Mouse (Mus musculus) heart, embryonic 12.5 days (tissue): Measurements from ENCODE around the gene Kdm7a. TPM values are rescaled to one million over a fixed set of nuclear protein-coding genes. Genes with fewer than 3 reads are reported as not detected.

Experiments used
- ATAC-seq: fragments of 200-750 bp; cut with Nextera tagmentation; 2 replicates; pipeline ENCODE4 v1.8.0; 2017; ENCODE audit warnings: moderate TSS enrichment, moderate library complexity; ENCODE audit not compliant: insufficient number of reproducible peaks, low FRiP score
- H3K27ac ChIP-seq: fragments of 300-500 bp; sonication (generic); 2 replicates; pipeline ENCODE4 v1.5.1; 2016; ENCODE audit warnings: mild to moderate bottlenecking, moderate library complexity; ENCODE audit not compliant: poor library complexity, severe bottlenecking
- H3K27me3 ChIP-seq: fragments of 300-500 bp; sonication (generic); replicated peaks from 2 replicates; pipeline ENCODE4 v1.6.1; 2016; ENCODE audit warnings: mild to moderate bottlenecking, moderate library complexity
- H3K36me3 ChIP-seq: fragments of 300-500 bp; sonication (generic); 2 replicates; pipeline ENCODE4 v1.6.1; 2016; ENCODE audit warnings: mild to moderate bottlenecking, moderate library complexity
- H3K4me1 ChIP-seq: fragments of 300-500 bp; sonication (generic); replicated peaks from 2 replicates; pipeline ENCODE4 v1.6.1; 2016; ENCODE audit warnings: mild to moderate bottlenecking
- H3K4me2 ChIP-seq: fragments of 300-500 bp; sonication (generic); 2 replicates; pipeline ENCODE4 v1.6.1; 2016; ENCODE audit warnings: mild to moderate bottlenecking, moderate library complexity
- H3K4me3 ChIP-seq: fragments of 300-500 bp; sonication (generic); 2 replicates; pipeline ENCODE4 v1.5.1; 2016; ENCODE audit warnings: mild to moderate bottlenecking
- H3K9ac ChIP-seq: fragments of 300-500 bp; sonication (generic); 2 replicates; pipeline ENCODE4 v1.6.1; 2016; ENCODE audit warnings: mild to moderate bottlenecking, moderate library complexity
- H3K9me3 ChIP-seq: fragments of 300-500 bp; sonication (generic); replicated peaks from 2 replicates; pipeline ENCODE4 v1.6.1; 2016; ENCODE audit warnings: mild to moderate bottlenecking, moderate library complexity
- WGBS: fragments of 180-500 bp; shearing (Covaris S2); methylation state at CpG from one replicate; pipeline ENCODE4 v1.1.7; 2016; 5-methylcytosine and 5-hydroxymethylcytosine counted together
- polyA plus RNA-seq: library from polyadenylated mRNA; unstranded; fragments of >200 nt; fragmentation: Nextera tagmentation; extraction: Ambion mirVana; gene quantifications from 2 replicates; pipeline ENCODE4 v1.2.1, GENCODE M21; 2016

Kdm7a gene
- polyA plus RNA-seq, 1 experiment from 2014 or later, result 6.8 TPM

GRCm38 (mm10) chr6:39232617-39233016 lies 26.0 kb upstream of the Kdm7a start:
- Histone ChIP-seq H3K4me3 (no peak overlapping the region), H3K27me3 (no peaks in the 10 kb centered on the region), H3K4me2 (no peak overlapping the region), H3K9ac (no peak overlapping the region), H3K36me3 (no peaks in the 10 kb centered on the region), H3K27ac (no peak overlapping the region), H3K9me3 (no peaks in the 10 kb centered on the region), H3K4me1 (no peaks in the 10 kb centered on the region)
- 76% methylated on average over 4 of the region's 4 CpGs for WGBS
- ATAC-seq, result no peak

DNA sequence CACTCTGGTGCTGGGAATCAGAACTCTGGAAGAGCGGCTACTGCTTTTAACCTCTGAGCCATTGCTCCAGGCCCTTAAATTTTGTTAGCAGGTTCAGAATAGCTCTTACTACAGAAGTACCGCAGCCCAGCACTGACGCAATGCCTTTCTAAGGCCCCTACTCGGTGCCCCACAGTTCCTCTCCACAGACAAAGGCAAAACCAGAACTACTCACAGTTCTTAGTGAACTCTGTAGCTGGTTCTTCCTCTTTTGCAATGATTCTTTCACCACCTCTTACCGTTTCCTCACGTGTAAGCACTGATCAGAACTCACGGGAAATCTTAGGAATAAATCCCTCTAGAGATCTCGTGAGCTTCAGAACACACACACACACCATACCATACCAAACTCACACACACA lies 24.1 kb upstream of the Kdm7a start:
- Histone ChIP-seq H3K4me2 (no peak overlapping the region), H3K36me3 (no peaks in the 10 kb centered on the region), H3K4me3 (no peak overlapping the region), H3K27me3 (no peaks in the 10 kb centered on the region), H3K9me3 (no peaks in the 10 kb centered on the region), H3K27ac (no peak overlapping the region), H3K9ac (no peak overlapping the region), H3K4me1 (no peaks in the 10 kb centered on the region)
- WGBS, result 76% methylated on average over 8 of the region's 8 CpGs
- no peak for ATAC-seq

- Histone ChIP-seq H3K4me3 (no peak overlapping the region), H3K27me3 (no peaks in the 10 kb centered on the region), H3K27ac (no peak overlapping the region), H3K36me3 (no peaks in the 10 kb centered on the region), H3K9me3 (no peaks in the 10 kb centered on the region), H3K4me1 (no peaks in the 10 kb centered on the region), H3K4me2 (peak overlapping the region; percentile 26; the same call in 1 of the 2 replicates), H3K9ac (no peak overlapping the region)
- WGBS, result 52% methylated on average over 9 of the region's 9 CpGs
- no peak for ATAC-seq
These were observed 20.0 kb upstream of the Kdm7a start for GRCm38 (mm10) chr6:39226610-39226955.

DNA sequence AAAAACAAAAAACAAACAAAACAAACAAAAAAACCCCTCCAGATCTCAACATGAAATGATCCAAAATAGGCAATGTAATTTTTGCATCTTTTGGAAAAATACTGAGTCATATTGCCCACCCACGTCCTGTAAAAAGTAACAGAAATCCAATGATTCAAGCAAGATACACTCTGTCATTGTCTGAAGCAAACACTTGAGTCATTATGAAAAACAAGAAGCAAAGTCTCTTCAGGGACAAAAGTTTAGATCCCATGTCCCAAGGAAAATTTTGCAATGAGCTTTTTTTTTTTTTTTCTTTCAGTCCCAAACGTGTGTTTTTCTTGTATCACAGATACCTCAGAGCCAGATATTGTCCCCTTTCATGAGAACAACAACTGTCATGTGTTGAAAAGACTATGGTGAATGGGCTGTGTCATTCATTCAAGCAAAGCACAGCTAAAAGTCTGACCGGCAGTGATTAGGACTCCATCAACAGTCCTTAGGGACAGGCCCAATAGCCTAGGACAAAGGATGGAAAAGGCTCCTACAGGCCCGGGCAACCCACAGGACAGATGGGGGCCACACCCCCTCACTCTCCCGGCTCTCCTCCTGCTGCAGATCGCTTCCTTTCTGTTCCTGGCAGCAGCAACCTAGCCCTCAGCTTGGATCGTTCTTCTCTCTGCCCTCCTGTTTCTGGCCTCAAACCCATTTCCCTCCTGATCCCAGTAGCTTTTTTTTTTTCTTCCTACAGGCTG lies 19.5 kb upstream of the Kdm7a start:
- Histone ChIP-seq H3K9ac (no peak overlapping the region), H3K4me2 (peak overlapping the region; percentile 26; the same call in 1 of the 2 replicates), H3K4me3 (no peak overlapping the region), H3K27ac (no peak overlapping the region), H3K4me1 (no peaks in the 10 kb centered on the region), H3K36me3 (no peaks in the 10 kb centered on the region), H3K9me3 (no peaks in the 10 kb centered on the region), H3K27me3 (no peaks in the 10 kb centered on the region)
- no peak for ATAC-seq
- WGBS, result 29% methylated on average over 7 of the region's 7 CpGs

GRCm38 (mm10) chr6:39223328-39223885 lies 16.8 kb upstream of the Kdm7a start:
- no peaks in the 10 kb centered on the region for H3K36me3 ChIP-seq
- ATAC-seq, result no peak
- no peaks in the 10 kb centered on the region for H3K4me1 ChIP-seq
- no peak overlapping the region for H3K4me3 ChIP-seq
- no peak overlapping the region for H3K27ac ChIP-seq
- no peaks in the 10 kb centered on the region for H3K27me3 ChIP-seq
- H3K4me2 ChIP-seq, result no peak overlapping the region
- H3K9me3 ChIP-seq, result no peaks in the 10 kb centered on the region
- no peak overlapping the region for H3K9ac ChIP-seq
- WGBS, result 84% methylated on average over 5 of the region's 5 CpGs

- H3K4me2 ChIP-seq, result no peak overlapping the region
- no peaks in the 10 kb centered on the region for H3K27me3 ChIP-seq
- H3K9me3 ChIP-seq, result no peaks in the 10 kb centered on the region
- no peak for ATAC-seq
- H3K36me3 ChIP-seq, result no peaks in the 10 kb centered on the region
- H3K4me3 ChIP-seq, result no peak overlapping the region
- no peak overlapping the region for H3K27ac ChIP-seq
- H3K4me1 ChIP-seq, result no peaks in the 10 kb centered on the region
- 81% methylated on average over 5 of the region's 5 CpGs for WGBS
- no peak overlapping the region for H3K9ac ChIP-seq
These were observed 15.9 kb upstream of the Kdm7a start for GRCm38 (mm10) chr6:39222487-39222886.

DNA sequence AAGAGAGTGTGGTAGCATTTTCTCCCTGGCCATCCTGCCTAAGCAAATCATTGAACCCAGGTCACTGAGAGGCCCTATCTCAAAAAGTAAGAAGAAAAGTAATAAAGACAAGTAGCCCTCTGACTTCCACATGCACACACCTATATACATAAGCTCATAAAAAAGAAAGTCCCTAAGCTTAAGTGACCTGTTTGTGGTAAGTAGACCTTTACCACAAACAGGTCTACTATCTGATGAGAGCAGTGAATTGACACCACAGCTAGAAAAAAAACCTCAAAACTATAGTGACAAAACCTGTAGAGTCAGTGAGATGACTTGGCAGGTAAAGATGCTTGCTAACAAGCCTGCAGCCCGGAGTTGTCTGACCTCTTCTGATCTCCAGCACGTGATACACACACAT lies 11.4 kb upstream of the Kdm7a start:
- no peak for ATAC-seq
- Histone ChIP-seq H3K27me3 (no peaks in the 10 kb centered on the region), H3K36me3 (no peaks in the 10 kb centered on the region), H3K4me3 (no peak overlapping the region), H3K9me3 (no peaks in the 10 kb centered on the region), H3K4me2 (no peak overlapping the region), H3K27ac (no peak overlapping the region), H3K4me1 (no peaks in the 10 kb centered on the region), H3K9ac (no peak overlapping the region)
- 83% methylated on average over 2 of the region's 2 CpGs for WGBS

- H3K4me1 ChIP-seq, result no peaks in the 10 kb centered on the region
- H3K4me2 ChIP-seq, result no peak overlapping the region
- H3K36me3 ChIP-seq, result no peaks in the 10 kb centered on the region
- H3K9ac ChIP-seq, result no peak overlapping the region
- no peaks in the 10 kb centered on the region for H3K9me3 ChIP-seq
- no peak overlapping the region for H3K4me3 ChIP-seq
- H3K27me3 ChIP-seq, result no peaks in the 10 kb centered on the region
- H3K27ac ChIP-seq, result no peak overlapping the region
- ATAC-seq, result no peak
- WGBS, result 88% methylated on average over 3 of the region's 3 CpGs
These were observed 10.5 kb upstream of the Kdm7a start for GRCm38 (mm10) chr6:39217138-39217537.

DNA sequence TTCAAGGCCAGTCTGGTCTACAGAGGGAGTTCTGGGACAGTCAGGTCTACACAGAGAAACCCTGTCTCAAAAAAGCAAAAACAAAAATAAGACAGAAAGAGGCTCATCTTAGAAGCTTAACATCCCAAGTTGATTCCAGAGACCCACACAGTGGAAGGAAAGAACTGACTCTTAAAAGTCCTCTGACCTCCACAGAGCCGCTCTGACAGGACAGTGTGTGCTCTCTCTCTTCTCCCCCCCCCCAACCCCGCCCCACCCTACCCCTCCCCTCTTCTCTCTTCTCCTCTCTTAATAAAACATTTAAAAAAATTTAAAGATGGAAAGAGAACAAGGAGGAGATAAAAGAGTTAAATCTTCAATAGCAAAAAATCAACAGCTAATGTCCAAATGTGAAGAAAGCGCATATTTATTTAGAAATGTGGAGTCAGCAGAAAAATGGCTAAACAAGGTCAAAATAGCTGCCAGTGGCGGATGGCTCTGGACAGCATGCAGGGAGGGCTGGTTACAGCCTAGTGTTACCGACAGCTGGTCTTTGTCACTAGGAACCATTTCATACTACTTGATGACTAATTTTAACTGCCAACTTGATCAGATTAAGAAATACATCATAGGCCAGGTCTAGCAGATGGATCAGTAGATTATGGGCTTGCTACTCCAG lies 8.5 kb upstream of the Kdm7a start:
- Histone ChIP-seq H3K36me3 (no peaks in the 10 kb centered on the region), H3K4me2 (no peak overlapping the region), H3K4me1 (no peaks in the 10 kb centered on the region), H3K27ac (no peak overlapping the region), H3K9me3 (no peaks in the 10 kb centered on the region), H3K27me3 (no peaks in the 10 kb centered on the region), H3K9ac (no peak overlapping the region), H3K4me3 (no peak overlapping the region)
- WGBS, result 71% methylated on average over 5 of the region's 5 CpGs
- no peak for ATAC-seq

GRCm38 (mm10) chr6:39209677-39210076 lies 3.1 kb upstream of the Kdm7a start:
- Histone ChIP-seq H3K4me2 (no peak overlapping the region), H3K4me3 (no peak overlapping the region), H3K9me3 (no peaks in the 10 kb centered on the region), H3K27ac (no peak overlapping the region), H3K36me3 (no peaks in the 10 kb centered on the region), H3K9ac (no peak overlapping the region), H3K4me1 (no peaks in the 10 kb centered on the region), H3K27me3 (no peaks in the 10 kb centered on the region)
- no peak for ATAC-seq
- WGBS, result 80% methylated on average over 4 of the region's 4 CpGs

GRCm38 (mm10) chr6:39208181-39208580 lies 1.6 kb upstream of the Kdm7a start:
- Histone ChIP-seq H3K27me3 (no peaks in the 10 kb centered on the region), H3K9me3 (no peaks in the 10 kb centered on the region), H3K4me3 (no peak overlapping the region), H3K4me2 (no peak overlapping the region), H3K27ac (no peak overlapping the region), H3K36me3 (no peaks in the 10 kb centered on the region), H3K4me1 (peaks cover 3% of the 10 kb centered on the region), H3K9ac (no peak overlapping the region)
- WGBS, result 76% methylated on average over 4 of the region's 4 CpGs
- ATAC-seq, result no peak
